Mouse (Mus musculus): Measurements from ENCODE around the gene Zfp286.

The Zfp286 gene

GRCm38 (mm10) chr11:62708252-62708651, 81.0 kb downstream of the Zfp286 start:
- DNase-seq (ENCODE audit: inconsistent ontology term) = no peak

DNA sequence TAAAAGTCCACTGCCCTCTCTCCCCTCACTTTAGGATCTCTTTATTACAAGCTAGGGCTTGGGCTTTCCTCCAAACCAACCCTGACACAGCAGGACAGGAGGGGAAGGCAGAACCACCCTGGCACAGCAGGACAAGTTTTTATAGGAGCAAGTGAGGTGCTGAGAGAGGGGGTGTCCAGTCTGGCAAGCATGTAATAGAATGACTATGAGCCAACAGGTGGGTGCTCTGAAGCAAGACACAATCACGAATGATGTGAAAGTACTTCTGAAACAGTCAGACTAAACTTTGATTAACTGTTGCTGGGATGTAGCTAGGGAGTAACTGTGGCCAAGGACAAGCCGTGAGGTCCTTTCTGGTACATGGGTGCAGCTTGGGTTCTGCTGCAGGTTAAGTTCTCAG, 83.1 kb downstream of the Zfp286 start:
- DNase-seq (ENCODE audit: inconsistent ontology term) = no peak

All from Muller cell, postnatal 12 days (primary cell).